8 mouse cellular contexts compared by ENCODE assay signal in the genomic region with DNA sequence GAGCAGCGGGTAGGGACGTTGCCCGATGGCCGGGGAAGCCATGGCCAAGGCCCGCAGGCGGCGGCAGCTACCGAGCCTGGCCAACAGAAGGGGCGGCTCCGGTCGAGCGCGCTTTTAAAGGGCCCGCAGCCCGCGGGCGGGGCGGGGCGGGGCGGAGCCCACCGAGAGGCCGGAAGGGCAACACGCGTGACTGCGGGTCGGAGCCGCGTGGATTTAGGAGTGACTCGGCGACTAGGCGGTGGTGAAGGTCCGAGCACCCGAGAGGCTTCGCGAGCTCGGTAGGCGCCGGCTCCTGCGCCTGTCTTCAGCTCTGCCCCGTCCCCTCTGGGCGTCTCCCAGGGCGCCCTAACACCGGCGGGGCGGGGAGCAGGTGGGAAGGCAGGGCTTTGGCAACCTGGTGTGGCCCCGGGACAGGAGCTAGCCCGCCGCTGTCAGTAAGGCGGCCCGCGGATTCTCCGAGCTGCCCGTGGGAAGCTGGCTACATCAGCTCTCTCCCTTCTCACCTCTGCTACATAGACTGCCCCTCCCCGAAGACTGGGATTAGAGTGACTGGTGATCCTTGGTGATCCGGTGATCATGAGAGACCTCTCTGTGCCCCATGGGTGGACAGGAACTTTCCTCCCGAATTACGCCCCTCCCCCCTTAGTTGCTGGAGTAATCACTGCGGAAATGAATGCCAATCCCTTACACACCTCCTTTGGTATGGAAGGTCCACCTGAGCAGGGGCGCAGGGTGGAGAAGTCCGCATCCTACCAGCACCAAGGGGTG. TPM values are rescaled to one million over a fixed set of nuclear protein-coding genes. Genes with fewer than 3 reads are reported as not detected.
DNase-seq lines count a peak whose midpoint lies in the region; ATAC-seq and TF ChIP-seq lines count a peak whose summit lies in the region.

TSS of gene Rassf5 (minus strand) at position 170 of the 768 bp plus-strand sequence.

- no peak for TF ChIP-seq CTCF in E14TG2a.4 (conservative IDR thresholded peaks at IDR 0.05; ENCODE audit: low read length)
- TF ChIP-seq CTCF in lung, adult 2 months (IDR thresholded peaks at IDR 0.05; ENCODE audit: insufficient read depth, low read length): no peak

- H3K9ac ChIP-seq in forebrain, embryonic 15.5 days (replicated peaks): peak within 1 kb of the TSS; percentile 57
- H3K9ac ChIP-seq in neural tube, embryonic 15.5 days (replicated peaks): peak within 1 kb of the TSS; percentile 84

- no peak within 1 kb of the TSS for H3K27ac ChIP-seq in forebrain, embryonic 15.5 days (replicated peaks)
- H3K27ac ChIP-seq in neural tube, embryonic 15.5 days (replicated peaks): peak within 1 kb of the TSS; percentile 37; the same call in 1 of the 2 replicates

- peaks cover 87% of the 10 kb centered on the region for H3K27me3 ChIP-seq in E14TG2a.4 (ENCODE audit: insufficient read depth, low read length)
- peaks cover 14% of the 10 kb centered on the region for H3K27me3 ChIP-seq in forebrain, embryonic 15.5 days
- peaks cover 26% of the 10 kb centered on the region for H3K27me3 ChIP-seq in neural tube, embryonic 15.5 days (replicated peaks)

- peaks cover 32% of the 10 kb centered on the region for H3K4me1 ChIP-seq in E14TG2a.4 (replicated peaks; ENCODE audit: low read depth, low read length)
- peaks cover 22% of the 10 kb centered on the region for H3K4me1 ChIP-seq in forebrain, embryonic 15.5 days
- H3K4me1 ChIP-seq in lung, adult 2 months (ENCODE audit: control insufficient read depth, insufficient read depth, low read length): peaks cover 6% of the 10 kb centered on the region; the same call in 1 of the 2 replicates
- peaks cover 41% of the 10 kb centered on the region for H3K4me1 ChIP-seq in neural tube, embryonic 15.5 days

- intact Hi-C loops in heart, postnatal 25 days (cut with DNase I): loop anchor here (5.0 to 10.0 kb wide), 3 partner anchors 38 to 700 kb away; no protein-coding TSS in a partner anchor

- peak; percentile 56; the same call in 1 of the 2 replicates for TF ChIP-seq POLR2A in lung, adult 2 months (IDR thresholded peaks at IDR 0.05; ENCODE audit: borderline replicate concordance, extremely low read depth, low read depth, low read length)

- no peaks in the 10 kb centered on the region for H3K9me3 ChIP-seq in E14TG2a.4 (ENCODE audit: low read length)
- no peaks in the 10 kb centered on the region for H3K9me3 ChIP-seq in forebrain, embryonic 15.5 days
- H3K9me3 ChIP-seq in neural tube, embryonic 15.5 days (replicated peaks): no peaks in the 10 kb centered on the region

- ATAC-seq in forebrain, embryonic 15.5 days (replicated peaks): peak; percentile 46
- ATAC-seq in neural tube, embryonic 15.5 days (ENCODE audit: low FRiP score): peak; percentile 81

- no peaks in the 10 kb centered on the region for H3K36me3 ChIP-seq in E14TG2a.4 (ENCODE audit: insufficient read depth, low read length)
- no peaks in the 10 kb centered on the region for H3K36me3 ChIP-seq in forebrain, embryonic 15.5 days
- no peaks in the 10 kb centered on the region for H3K36me3 ChIP-seq in neural tube, embryonic 15.5 days

- peak; percentile 86 for DNase-seq in cerebellum, adult 11 months
- DNase-seq in heart, postnatal 25 days (ENCODE audit: low spot score): peak; percentile 58
- peak; percentile 56 for DNase-seq in layer of hippocampus, adult 11-12 months (ENCODE audit: low spot score)
- peak; percentile 83 for DNase-seq in lung, adult 2 months
- DNase-seq in thymus, adult 18-20 months: peak; percentile 21 to 31

- WGBS in forebrain, embryonic 15.5 days: 2% methylated on average over 44 of the region's 60 CpGs
- 1% methylated on average over 60 of the region's 60 CpGs for WGBS in lung, adult 2 months
- 1% methylated on average over 57 of the region's 60 CpGs for WGBS in neural tube, embryonic 15.5 days

- peak within 1 kb of the TSS; percentile 86 for H3K4me3 ChIP-seq in E14TG2a.4 (replicated peaks; ENCODE audit: low read length)
- H3K4me3 ChIP-seq in forebrain, embryonic 15.5 days: peak within 1 kb of the TSS; percentile 55
- peak within 1 kb of the TSS; percentile 88 for H3K4me3 ChIP-seq in lung, adult 2 months (replicated peaks; ENCODE audit: extremely low read depth, low read depth, low read length)
- H3K4me3 ChIP-seq in neural tube, embryonic 15.5 days (replicated peaks): peak within 1 kb of the TSS; percentile 87

- H3K4me2 ChIP-seq in forebrain, embryonic 15.5 days (replicated peaks): peak within 1 kb of the TSS; percentile 95
- peak within 1 kb of the TSS; percentile 76 for H3K4me2 ChIP-seq in neural tube, embryonic 15.5 days

RNA-seq across cellular contexts. Expression of gene Rassf5, which starts in this region (rescaled TPM):
- polyA plus RNA-seq in forebrain, embryonic 15.5 days (2015; fragmentation: Nextera tagmentation; extraction: Ambion mirVana): 1.2 and 1.8 TPM in 2 replicates
- 1 to 10 TPM; 1.6 to 2.3 TPM for total RNA-seq in heart, postnatal 25 days (2021)
- 18.9 and 19.1 TPM in 2 replicates for polyA plus RNA-seq in lung, adult 2 months (2012; rRNA removed)
- polyA plus RNA-seq in neural tube, embryonic 15.5 days (2015; fragmentation: Nextera tagmentation; extraction: Ambion mirVana): 5.6 and 15.8 TPM in 2 replicates

Comparison
In these comparisons a context has a peak if more than half of its experiments do, and no peak if none do; other contexts are left out.
1. DNase-seq: peak in every context shown above with its lines; median percentile 86 in cerebellum, adult 11 months; 83 in lung, adult 2 months; 58 in heart, postnatal 25 days; 56 in layer of hippocampus, adult 11-12 months; 26 in thymus, adult 18-20 months.